Mouse (Mus musculus): Measurements from ENCODE around the gene Adamtsl1. TPM values are rescaled to one million over a fixed set of nuclear protein-coding genes. Genes with fewer than 3 reads are reported as not detected.

Adamtsl1 gene
- polyA plus RNA-seq, 1 experiment from 2014 or later, result 17.6 TPM

DNA sequence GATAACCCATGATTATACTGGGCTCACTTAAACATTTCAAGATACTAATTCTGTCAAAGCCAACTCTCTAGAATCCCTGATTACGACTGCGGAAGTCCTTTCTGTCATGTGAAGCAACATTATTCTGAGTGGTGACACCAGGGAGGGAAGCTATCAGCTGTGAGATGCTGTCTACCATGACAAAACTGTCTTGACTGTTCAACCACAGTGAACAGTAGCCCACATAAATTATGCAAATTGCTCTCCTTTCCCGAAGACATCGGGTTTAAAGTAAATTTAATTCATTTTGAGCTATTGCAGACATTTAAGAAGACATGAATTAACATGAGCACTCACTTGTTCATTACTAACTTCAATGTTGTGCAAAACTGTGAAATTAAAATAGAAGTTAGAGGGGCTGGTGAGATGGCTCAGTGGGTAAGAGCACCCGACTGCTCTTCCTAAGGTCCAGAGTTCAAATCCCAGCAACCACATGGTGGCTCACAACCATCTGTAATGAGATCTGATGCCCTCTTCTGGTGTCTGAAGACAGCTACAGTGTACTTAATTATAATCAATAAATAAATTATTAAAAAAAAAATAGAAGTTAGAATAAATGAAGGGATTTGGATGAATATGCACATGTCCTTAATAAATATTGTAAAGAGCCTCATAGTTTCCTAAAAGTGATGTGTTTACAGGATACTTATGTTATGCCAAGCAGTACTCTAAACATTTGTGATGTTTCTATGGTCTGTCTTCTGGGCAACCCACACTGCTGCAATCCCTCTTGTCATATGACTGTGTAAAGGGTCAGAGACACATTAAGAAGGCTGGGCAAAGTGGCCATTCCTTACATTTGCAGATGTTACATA is 249.4 kb downstream of the Adamtsl1 start:
- 85% methylated on average over 5 of the region's 5 CpGs for WGBS

DNA sequence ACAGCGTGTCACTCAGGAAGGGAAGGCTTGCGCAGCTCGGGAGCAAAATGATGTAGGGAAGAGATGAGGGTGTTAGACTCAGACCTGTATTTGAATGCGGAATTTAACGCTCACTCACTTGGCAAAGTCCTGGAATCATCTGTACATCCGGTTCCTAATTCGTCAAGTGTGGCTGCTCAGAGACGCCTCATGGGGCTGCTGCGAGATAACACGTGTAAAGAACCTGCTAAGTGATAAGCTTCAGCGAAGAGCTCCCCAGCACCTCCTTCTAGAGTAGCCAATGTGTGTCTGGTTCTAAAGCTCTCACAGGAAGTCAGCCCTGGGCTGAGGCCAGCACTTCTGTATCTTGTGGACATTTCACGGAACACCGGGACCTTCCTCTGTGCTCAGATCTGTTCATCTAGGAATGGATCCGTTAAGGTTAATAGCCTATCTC is 250.1 kb downstream of the Adamtsl1 start:
- Histone ChIP-seq H3K27ac (no peak overlapping the region), H3K9me3 (no peaks in the 10 kb centered on the region), H3K9ac (no peak overlapping the region), H3K4me2 (no peak overlapping the region), H3K4me1 (peaks cover 12% of the 10 kb centered on the region), H3K4me3 (no peak overlapping the region), H3K36me3 (no peaks in the 10 kb centered on the region), H3K27me3 (no peaks in the 10 kb centered on the region)
- ATAC-seq (ENCODE audit: borderline replicate concordance, extremely low read depth, low FRiP score, low TSS enrichment), result no peak
- 35% methylated on average over 14 of the region's 14 CpGs for WGBS

More for the DNA sequence above, 249.4 kb downstream of the Adamtsl1 start:
- Histone ChIP-seq H3K9ac (no peak overlapping the region), H3K4me3 (no peak overlapping the region), H3K4me1 (peaks cover 12% of the 10 kb centered on the region), H3K27me3 (no peaks in the 10 kb centered on the region), H3K4me2 (no peak overlapping the region), H3K36me3 (no peaks in the 10 kb centered on the region), H3K27ac (no peak overlapping the region), H3K9me3 (no peaks in the 10 kb centered on the region)
- 0 out of 2 replicates have a peak, but pooled peaks have one; percentile 27 for ATAC-seq (ENCODE audit: borderline replicate concordance, extremely low read depth, low FRiP score, low TSS enrichment)

- H3K27me3 ChIP-seq, result no peaks in the 10 kb centered on the region
Measured at GRCm38 (mm10) chr4:85764476-85764875, 250.5 kb downstream of the Adamtsl1 start.

DNA sequence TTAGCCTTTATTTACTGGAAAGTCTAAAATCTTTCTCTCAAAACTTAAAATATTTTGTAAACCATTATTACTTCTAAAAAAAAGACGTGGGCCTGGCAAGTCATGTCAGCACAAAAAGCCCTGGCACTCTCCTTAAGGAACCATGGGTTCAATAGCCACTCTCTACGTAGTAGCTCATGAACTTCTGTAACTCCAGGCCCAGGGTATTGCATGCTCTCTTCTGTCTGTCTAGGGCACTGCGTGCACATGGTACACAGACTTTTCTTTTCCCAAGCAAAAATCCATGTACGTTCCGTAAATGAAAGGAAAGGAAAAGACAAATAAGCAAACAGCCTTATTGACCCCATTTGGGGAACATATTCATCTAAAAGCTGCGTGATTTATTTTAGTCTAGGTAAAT is 253.7 kb downstream of the Adamtsl1 start:
- H3K4me3 ChIP-seq, result no peak overlapping the region
- no peak overlapping the region for H3K4me2 ChIP-seq
- no peaks in the 10 kb centered on the region for H3K36me3 ChIP-seq
- no peaks in the 10 kb centered on the region for H3K9me3 ChIP-seq
- 64% methylated on average over 6 of the region's 6 CpGs for WGBS
- peaks cover 12% of the 10 kb centered on the region for H3K4me1 ChIP-seq
- H3K9ac ChIP-seq, result no peak overlapping the region
- no peak overlapping the region for H3K27ac ChIP-seq
- H3K27me3 ChIP-seq, result no peaks in the 10 kb centered on the region
- no peak for ATAC-seq (ENCODE audit: borderline replicate concordance, extremely low read depth, low FRiP score, low TSS enrichment)

More at GRCm38 (mm10) chr4:85764476-85764875, 250.5 kb downstream of the Adamtsl1 start:
- ATAC-seq (ENCODE audit: borderline replicate concordance, extremely low read depth, low FRiP score, low TSS enrichment), result no peak
- 53% methylated on average over 3 of the region's 3 CpGs for WGBS
- Histone ChIP-seq H3K4me1 (peaks cover 12% of the 10 kb centered on the region), H3K9me3 (no peaks in the 10 kb centered on the region), H3K9ac (no peak overlapping the region), H3K36me3 (no peaks in the 10 kb centered on the region), H3K4me3 (no peak overlapping the region), H3K27ac (no peak overlapping the region), H3K4me2 (no peak overlapping the region)

- Histone ChIP-seq H3K9me3 (no peaks in the 10 kb centered on the region), H3K9ac (no peak overlapping the region), H3K4me3 (no peak overlapping the region), H3K4me2 (no peak overlapping the region), H3K27me3 (no peaks in the 10 kb centered on the region), H3K36me3 (no peaks in the 10 kb centered on the region), H3K27ac (no peak overlapping the region), H3K4me1 (peaks cover 12% of the 10 kb centered on the region)
- WGBS, result 58% methylated on average over 5 of the region's 5 CpGs
- ATAC-seq (ENCODE audit: borderline replicate concordance, extremely low read depth, low FRiP score, low TSS enrichment), result no peak
Measured at GRCm38 (mm10) chr4:85768107-85768506, 254.1 kb downstream of the Adamtsl1 start.

DNA sequence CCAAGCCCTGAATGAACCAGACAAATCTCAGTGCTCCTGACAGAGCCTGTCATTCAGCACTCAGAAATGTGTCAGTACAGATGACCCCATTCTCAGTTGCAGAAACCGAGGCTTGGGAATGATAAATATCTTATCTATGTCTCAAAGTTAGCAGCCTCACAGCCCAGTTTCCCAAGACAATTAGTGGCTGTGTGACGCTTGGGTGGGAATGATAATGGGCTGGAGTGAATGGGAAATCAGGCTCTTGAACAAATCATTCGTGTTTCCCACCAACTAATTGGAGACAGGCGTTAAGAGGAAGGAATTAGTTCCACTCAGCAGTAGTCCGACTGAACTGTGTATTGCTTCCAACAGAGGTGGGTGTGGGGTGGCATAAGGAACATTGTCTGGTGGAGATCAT is 268.5 kb downstream of the Adamtsl1 start:
- no peak for ATAC-seq (ENCODE audit: borderline replicate concordance, extremely low read depth, low FRiP score, low TSS enrichment)
- H3K27me3 ChIP-seq, result no peaks in the 10 kb centered on the region
- WGBS, result 58% methylated on average over 5 of the region's 5 CpGs

DNA sequence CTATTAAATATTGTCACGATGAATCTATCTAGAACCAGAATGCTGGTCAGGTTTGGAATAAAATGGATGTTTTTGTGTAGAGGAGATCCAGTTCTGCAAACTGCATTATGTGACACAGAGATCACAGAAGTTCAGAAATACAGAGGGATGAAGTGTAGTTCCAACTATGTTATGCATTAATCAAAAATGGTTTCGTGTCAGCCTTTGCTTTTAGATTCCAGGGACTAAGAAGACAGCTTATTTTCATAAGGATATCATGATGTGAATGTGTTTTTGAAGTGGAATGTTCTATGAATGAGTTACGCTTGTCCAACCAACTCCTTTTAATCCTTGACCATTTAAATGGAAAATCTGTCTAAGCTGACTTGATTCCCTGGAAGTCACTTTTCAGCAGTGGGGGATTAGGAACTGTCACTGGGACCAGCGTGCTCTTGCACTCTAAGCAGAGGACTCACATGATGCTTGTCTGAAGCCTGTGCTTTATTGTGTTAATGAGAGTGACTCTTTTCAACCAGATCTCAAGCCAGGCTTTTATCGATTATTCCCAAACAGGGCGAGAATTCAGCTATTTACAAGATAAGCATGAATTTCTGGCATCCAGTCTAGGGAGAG is 269.9 kb downstream of the Adamtsl1 start:
- ATAC-seq (ENCODE audit: borderline replicate concordance, extremely low read depth, low FRiP score, low TSS enrichment), result no peak
- 53% methylated on average over 6 of the region's 6 CpGs for WGBS
- H3K9me3 ChIP-seq, result no peaks in the 10 kb centered on the region
- H3K27me3 ChIP-seq, result no peaks in the 10 kb centered on the region
- no peak overlapping the region for H3K4me2 ChIP-seq
- no peak overlapping the region for H3K9ac ChIP-seq
- 0 out of 2 replicates have a peak, but pooled peaks cover 3% of the 10 kb centered on the region for H3K4me1 ChIP-seq
- no peak overlapping the region for H3K4me3 ChIP-seq
- no peaks in the 10 kb centered on the region for H3K36me3 ChIP-seq
- no peak overlapping the region for H3K27ac ChIP-seq

More for the DNA sequence above, 268.5 kb downstream of the Adamtsl1 start:
- Histone ChIP-seq H3K4me2 (no peak overlapping the region), H3K4me3 (no peak overlapping the region), H3K9me3 (no peaks in the 10 kb centered on the region), H3K4me1 (0 out of 2 replicates have a peak, but pooled peaks cover 3% of the 10 kb centered on the region), H3K9ac (no peak overlapping the region), H3K36me3 (no peaks in the 10 kb centered on the region), H3K27ac (no peak overlapping the region)

DNA sequence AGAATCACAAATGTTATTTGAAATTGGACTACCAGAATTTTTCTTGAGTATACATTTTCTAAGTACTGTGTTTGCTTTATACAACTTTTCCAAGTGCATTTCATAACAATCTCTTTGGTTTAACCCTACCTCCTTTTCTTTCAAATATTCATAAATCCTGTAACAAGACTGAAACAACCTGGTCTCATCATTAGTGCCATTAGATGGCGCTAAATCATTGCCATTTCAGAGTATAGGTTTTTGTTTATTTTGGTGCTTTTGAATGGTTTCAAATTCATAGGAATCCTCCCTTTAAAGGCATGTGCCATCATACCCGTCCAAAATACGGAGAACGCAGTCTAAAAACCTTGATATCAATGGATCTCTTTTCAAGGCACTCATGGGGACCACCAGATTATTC is 270.5 kb downstream of the Adamtsl1 start:
- 55% methylated on average over 4 of the region's 4 CpGs for WGBS
- Histone ChIP-seq H3K4me1 (0 out of 2 replicates have a peak, but pooled peaks cover 3% of the 10 kb centered on the region), H3K36me3 (no peaks in the 10 kb centered on the region), H3K27ac (no peak overlapping the region), H3K9me3 (no peaks in the 10 kb centered on the region), H3K9ac (no peak overlapping the region), H3K4me2 (no peak overlapping the region), H3K27me3 (no peaks in the 10 kb centered on the region), H3K4me3 (no peak overlapping the region)
- ATAC-seq (ENCODE audit: borderline replicate concordance, extremely low read depth, low FRiP score, low TSS enrichment), result no peak

DNA sequence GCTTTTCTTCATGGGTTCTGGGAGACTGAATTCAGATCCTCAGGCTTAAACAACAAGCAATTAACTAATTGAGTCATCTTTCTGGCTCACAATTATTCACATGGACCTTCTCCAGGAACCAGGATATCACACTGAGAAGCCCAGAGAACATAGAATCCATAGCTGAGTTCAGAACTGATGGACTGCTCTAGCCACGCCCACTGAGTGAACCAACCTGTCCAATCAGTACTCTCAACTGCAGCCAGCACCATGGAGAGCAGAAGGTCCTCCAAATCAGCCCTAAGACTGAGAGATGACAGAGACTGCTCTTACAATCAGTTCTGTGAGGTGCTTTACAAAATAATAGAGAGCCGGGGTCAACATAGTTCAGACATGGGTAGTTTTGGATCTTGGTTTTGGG is 276.3 kb downstream of the Adamtsl1 start:
- no peak overlapping the region for H3K9ac ChIP-seq
- no peak overlapping the region for H3K27ac ChIP-seq
- no peak for ATAC-seq (ENCODE audit: borderline replicate concordance, extremely low read depth, low FRiP score, low TSS enrichment)
- H3K27me3 ChIP-seq, result no peaks in the 10 kb centered on the region
- no peaks in the 10 kb centered on the region for H3K9me3 ChIP-seq
- H3K4me2 ChIP-seq, result no peak overlapping the region
- no peak overlapping the region for H3K4me3 ChIP-seq
- no peaks in the 10 kb centered on the region for H3K36me3 ChIP-seq
- 0 out of 2 replicates have a peak, but pooled peaks cover 3% of the 10 kb centered on the region for H3K4me1 ChIP-seq
- WGBS, result 58% methylated on average over 2 of the region's 2 CpGs

GRCm38 (mm10) chr4:85801805-85802204 is 287.8 kb downstream of the Adamtsl1 start:
- H3K4me2 ChIP-seq, result no peak overlapping the region
- no peaks in the 10 kb centered on the region for H3K36me3 ChIP-seq
- no peak for ATAC-seq (ENCODE audit: borderline replicate concordance, extremely low read depth, low FRiP score, low TSS enrichment)
- H3K4me3 ChIP-seq, result no peak overlapping the region
- 2% methylated on average over 8 of the region's 8 CpGs for WGBS
- no peak overlapping the region for H3K27ac ChIP-seq
- H3K9ac ChIP-seq, result no peak overlapping the region
- no peaks in the 10 kb centered on the region for H3K4me1 ChIP-seq
- no peaks in the 10 kb centered on the region for H3K9me3 ChIP-seq
- no peaks in the 10 kb centered on the region for H3K27me3 ChIP-seq

DNA sequence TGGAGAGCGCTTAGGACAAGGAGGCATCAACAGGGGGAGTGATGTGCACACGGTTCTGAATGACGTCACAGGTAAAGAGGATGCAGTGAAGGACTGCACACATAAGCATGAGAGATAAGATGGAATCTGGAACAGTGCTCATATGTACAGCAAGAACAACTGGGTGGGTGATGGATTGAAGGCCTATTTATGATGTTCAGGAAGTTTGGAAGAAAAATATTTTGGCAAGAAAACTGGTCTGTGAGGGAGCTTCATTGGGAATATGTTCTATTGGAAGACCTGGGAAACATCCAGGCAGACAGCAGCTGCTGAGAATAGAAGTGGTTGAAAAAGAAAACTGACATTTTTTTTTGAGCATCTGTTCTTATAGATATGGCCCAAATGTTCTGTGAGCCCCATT is 300.4 kb downstream of the Adamtsl1 start:
- H3K27ac ChIP-seq, result no peak overlapping the region
- no peaks in the 10 kb centered on the region for H3K9me3 ChIP-seq
- H3K9ac ChIP-seq, result no peak overlapping the region
- ATAC-seq (ENCODE audit: borderline replicate concordance, extremely low read depth, low FRiP score, low TSS enrichment), result no peak
- no peak overlapping the region for H3K4me2 ChIP-seq
- H3K27me3 ChIP-seq, result no peaks in the 10 kb centered on the region
- no peak overlapping the region for H3K4me3 ChIP-seq
- H3K4me1 ChIP-seq, result no peaks in the 10 kb centered on the region
- 66% methylated on average over 3 of the region's 3 CpGs for whole genome bisulfite sequencing
- no peaks in the 10 kb centered on the region for H3K36me3 ChIP-seq

- ATAC-seq (ENCODE audit: borderline replicate concordance, extremely low read depth, low FRiP score, low TSS enrichment), result no peak
- Histone ChIP-seq H3K27ac (no peak overlapping the region), H3K4me1 (no peaks in the 10 kb centered on the region), H3K9me3 (no peaks in the 10 kb centered on the region), H3K4me3 (no peak overlapping the region), H3K4me2 (no peak overlapping the region), H3K36me3 (no peaks in the 10 kb centered on the region), H3K27me3 (no peaks in the 10 kb centered on the region), H3K9ac (no peak overlapping the region)
- 66% methylated on average over 2 of the region's 2 CpGs for WGBS
Measured at GRCm38 (mm10) chr4:85818504-85818903, 304.5 kb downstream of the Adamtsl1 start.

Data from lung, embryonic 15.5 days (tissue).